Mouse (Mus musculus): ENCODE measurements around the gene Gp1ba. TPM values are rescaled to one million over a fixed set of nuclear protein-coding genes. Genes with fewer than 3 reads are reported as not detected.

Gene Gp1ba
- polyA plus RNA-seq, 1 experiment from 2014 or later = 0.22 TPM

DNA sequence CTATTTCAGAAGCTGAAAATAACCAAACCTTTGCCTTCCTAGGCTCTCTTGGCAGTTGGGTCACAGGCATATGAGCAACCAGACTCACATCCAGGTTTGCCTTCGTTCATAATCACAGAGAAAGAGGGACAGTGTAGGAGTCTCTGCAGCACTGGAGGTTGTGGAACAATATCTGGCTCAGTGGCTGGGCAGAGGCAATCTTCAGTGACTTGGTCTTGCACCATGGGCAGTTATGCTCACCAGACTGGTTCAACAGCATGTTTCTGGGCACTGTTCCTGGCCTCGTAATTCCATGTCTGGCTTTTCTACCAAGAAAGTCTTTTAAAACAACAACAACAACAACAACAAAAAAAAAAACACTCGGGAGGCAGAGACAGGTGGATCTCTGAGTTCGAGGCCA lies 3.3 kb upstream of the Gp1ba start:
- H3K4me1 ChIP-seq = no peaks in the 10 kb centered on the region
- no peak overlapping the region for H3K4me2 ChIP-seq (replicated peaks)
- WGBS = 75% methylated on average over 4 of the region's 4 CpGs
- ATAC-seq (ENCODE audit: low FRiP score, low read depth) = no peak
- H3K9me3 ChIP-seq = no peaks in the 10 kb centered on the region
- no peak overlapping the region for H3K27ac ChIP-seq
- H3K27me3 ChIP-seq = no peaks in the 10 kb centered on the region
- no peaks in the 10 kb centered on the region for H3K36me3 ChIP-seq
- no peak overlapping the region for H3K9ac ChIP-seq
- no peak overlapping the region for H3K4me3 ChIP-seq

DNA sequence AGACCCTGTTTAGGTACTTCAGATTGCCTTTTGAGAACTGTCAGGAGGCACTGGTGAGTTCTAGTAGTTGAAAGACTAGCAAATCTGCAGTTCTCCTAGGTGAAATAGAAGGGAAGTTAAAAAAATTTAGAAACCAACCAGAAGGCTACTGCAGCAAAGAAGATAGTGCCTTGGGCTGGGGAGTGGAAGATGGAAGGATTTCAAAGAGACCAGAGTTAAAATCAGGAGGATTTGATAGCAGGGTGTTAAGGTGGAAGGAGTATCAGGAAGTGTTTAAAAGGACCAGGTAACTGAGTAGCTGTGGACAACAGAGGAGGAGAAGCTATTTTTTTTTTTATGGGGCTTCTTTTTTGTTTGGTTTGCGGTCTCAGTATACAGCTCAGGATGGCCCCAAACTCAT lies 1.2 kb upstream of the Gp1ba start:
- Histone ChIP-seq H3K4me3 (no peak overlapping the region), H3K27me3 (no peaks in the 10 kb centered on the region), H3K36me3 (peaks cover 2% of the 10 kb centered on the region), H3K4me1 (no peaks in the 10 kb centered on the region), H3K27ac (no peak overlapping the region), H3K9me3 (no peaks in the 10 kb centered on the region), H3K9ac (no peak overlapping the region), H3K4me2 (replicated peaks) (no peak overlapping the region)
- WGBS = 94% methylated on average over 1 of the region's 1 CpGs
- no peak for ATAC-seq (ENCODE audit: low FRiP score, low read depth)

DNA sequence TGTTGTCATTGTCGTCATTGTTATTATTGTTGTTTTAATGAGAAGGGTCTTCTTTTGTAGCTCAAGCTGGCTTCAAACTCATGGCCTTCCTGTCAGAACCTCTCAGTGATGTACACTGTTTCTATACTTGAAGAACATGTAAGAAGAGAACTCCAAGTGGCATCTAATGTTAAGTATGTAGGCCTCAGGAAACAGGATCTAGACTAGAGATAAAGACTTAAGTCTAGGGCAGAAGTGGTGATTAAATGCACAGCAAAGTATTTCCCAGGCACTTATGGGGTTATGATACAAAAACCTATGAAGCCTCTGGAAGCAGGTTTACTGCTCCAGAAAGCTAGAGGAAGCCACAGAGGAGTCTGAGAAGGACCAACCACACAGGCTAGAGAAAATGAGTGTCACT lies 629 bp upstream of the Gp1ba start:
- no peak for ATAC-seq (ENCODE audit: low FRiP score, low read depth)
- H3K4me3 ChIP-seq = no peak overlapping the region
- 76% methylated on average over 1 of the region's 1 CpGs for WGBS

DNA sequence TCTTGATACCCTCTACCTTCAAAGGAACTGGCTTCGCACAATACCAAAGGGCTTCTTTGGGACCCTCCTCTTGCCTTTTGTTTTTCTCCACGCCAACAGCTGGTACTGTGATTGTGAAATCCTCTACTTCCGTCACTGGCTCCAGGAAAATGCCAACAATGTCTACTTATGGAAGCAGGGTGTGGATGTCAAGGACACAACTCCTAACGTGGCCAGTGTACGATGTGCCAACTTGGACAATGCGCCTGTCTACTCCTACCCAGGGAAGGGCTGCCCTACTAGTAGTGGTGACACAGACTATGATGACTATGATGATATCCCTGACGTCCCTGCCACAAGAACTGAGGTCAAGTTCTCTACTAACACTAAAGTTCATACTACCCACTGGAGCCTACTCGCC lies 1.1 kb downstream of the Gp1ba start:
- Histone ChIP-seq H3K9ac (no peak overlapping the region), H3K36me3 (peaks cover 17% of the 10 kb centered on the region), H3K27me3 (no peaks in the 10 kb centered on the region), H3K9me3 (no peaks in the 10 kb centered on the region), H3K27ac (no peak overlapping the region), H3K4me1 (no peaks in the 10 kb centered on the region; the same call in 1 of the 2 replicates), H3K4me3 (no peak overlapping the region), H3K4me2 (replicated peaks) (no peak overlapping the region)
- no peak for ATAC-seq (ENCODE audit: low FRiP score, low read depth)
- 88% methylated on average over 8 of the region's 8 CpGs for WGBS

More for the DNA sequence above, 629 bp upstream of the Gp1ba start:
- no peak overlapping the region for H3K4me2 ChIP-seq (replicated peaks)
- no peaks in the 10 kb centered on the region for H3K9me3 ChIP-seq
- no peak overlapping the region for H3K27ac ChIP-seq
- peaks cover 6% of the 10 kb centered on the region for H3K36me3 ChIP-seq
- H3K4me1 ChIP-seq = no peaks in the 10 kb centered on the region
- no peaks in the 10 kb centered on the region for H3K27me3 ChIP-seq
- H3K9ac ChIP-seq = no peak overlapping the region

DNA sequence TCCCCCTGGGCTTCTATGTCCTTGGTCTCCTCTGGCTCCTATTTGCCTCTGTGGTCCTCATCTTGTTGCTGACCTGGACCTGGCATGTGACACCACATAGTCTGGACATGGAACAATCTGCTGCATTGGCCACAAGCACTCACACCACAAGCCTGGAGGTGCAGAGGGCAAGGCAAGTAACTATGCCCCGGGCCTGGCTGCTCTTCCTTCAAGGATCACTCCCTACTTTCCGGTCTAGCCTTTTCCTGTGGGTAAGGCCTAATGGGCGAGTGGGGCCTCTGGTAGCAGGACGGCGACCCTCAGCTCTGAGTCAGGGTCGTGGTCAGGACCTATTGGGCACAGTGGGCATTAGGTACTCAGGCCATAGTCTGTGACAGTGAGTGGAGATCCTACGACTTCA lies 2.3 kb downstream of the Gp1ba start:
- no peak overlapping the region for H3K4me2 ChIP-seq (replicated peaks)
- H3K27me3 ChIP-seq = no peaks in the 10 kb centered on the region
- H3K9ac ChIP-seq = no peak overlapping the region
- H3K4me3 ChIP-seq = no peak overlapping the region
- H3K4me1 ChIP-seq = peaks cover 12% of the 10 kb centered on the region
- no peaks in the 10 kb centered on the region for H3K9me3 ChIP-seq
- 86% methylated on average over 7 of the region's 7 CpGs for WGBS
- ATAC-seq (ENCODE audit: low FRiP score, low read depth) = no peak
- H3K27ac ChIP-seq = no peak overlapping the region
- peaks cover 27% of the 10 kb centered on the region for H3K36me3 ChIP-seq

DNA sequence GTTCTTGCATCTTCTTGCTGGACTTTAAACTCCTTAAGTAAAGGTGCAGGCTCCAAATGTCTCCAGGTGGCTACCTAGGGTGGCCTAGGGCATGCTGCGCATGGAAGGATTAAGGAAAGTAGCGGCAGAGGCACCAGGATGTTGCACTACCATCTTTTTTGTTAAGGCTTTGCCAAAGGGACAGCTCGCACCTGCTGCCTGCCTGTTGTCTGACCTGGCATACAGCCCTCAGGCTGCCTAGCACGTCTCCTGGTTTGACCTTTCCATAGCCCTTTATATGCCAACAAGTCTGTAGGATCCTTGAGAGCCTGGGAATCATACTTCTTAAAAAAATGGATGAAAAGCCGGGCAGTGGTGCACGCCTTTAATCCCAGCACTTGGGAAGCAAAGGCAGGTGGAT lies 4.1 kb downstream of the Gp1ba start:
- Histone ChIP-seq H3K9ac (no peak overlapping the region), H3K9me3 (no peaks in the 10 kb centered on the region), H3K4me3 (no peak overlapping the region), H3K4me2 (replicated peaks) (no peak overlapping the region), H3K4me1 (peaks cover 15% of the 10 kb centered on the region), H3K27ac (no peak overlapping the region), H3K27me3 (no peaks in the 10 kb centered on the region), H3K36me3 (peaks cover 27% of the 10 kb centered on the region)
- ATAC-seq (ENCODE audit: low FRiP score, low read depth) = no peak
- WGBS = 96% methylated on average over 6 of the region's 6 CpGs

DNA sequence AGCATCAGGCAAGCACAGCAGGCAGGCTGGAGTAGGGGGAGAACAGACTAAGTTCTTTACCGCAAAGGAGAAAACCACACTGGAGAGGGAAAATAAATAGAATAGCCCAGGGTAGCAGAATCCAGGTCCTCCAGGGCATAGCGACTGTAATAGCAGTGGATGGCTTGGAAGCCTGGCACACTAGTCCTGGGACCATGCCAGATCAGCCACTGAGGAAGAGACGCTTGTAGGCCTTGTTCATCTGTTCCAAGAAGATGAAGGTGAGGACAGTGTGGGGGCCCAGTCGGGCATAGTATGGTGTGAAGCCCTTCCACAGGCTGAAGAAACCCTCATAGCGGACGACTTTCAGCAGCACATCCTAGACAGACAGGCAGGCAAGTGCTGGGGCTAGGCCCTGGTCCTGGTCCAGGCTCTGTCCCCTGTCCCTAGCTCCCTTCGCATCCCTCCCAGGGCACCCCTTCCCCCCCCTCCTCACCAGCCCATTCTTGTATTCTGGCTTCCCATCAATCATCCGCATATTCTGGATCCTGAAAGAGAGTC lies 5.7 kb downstream of the Gp1ba start:
- Histone ChIP-seq H3K9me3 (no peaks in the 10 kb centered on the region), H3K27ac (no peak overlapping the region), H3K4me2 (replicated peaks) (no peak overlapping the region), H3K27me3 (no peaks in the 10 kb centered on the region), H3K4me3 (no peak overlapping the region), H3K4me1 (peaks cover 31% of the 10 kb centered on the region), H3K9ac (no peak overlapping the region), H3K36me3 (peaks cover 42% of the 10 kb centered on the region)
- 97% methylated on average over 8 of the region's 8 CpGs for WGBS
- ATAC-seq (ENCODE audit: low FRiP score, low read depth) = no peak

DNA sequence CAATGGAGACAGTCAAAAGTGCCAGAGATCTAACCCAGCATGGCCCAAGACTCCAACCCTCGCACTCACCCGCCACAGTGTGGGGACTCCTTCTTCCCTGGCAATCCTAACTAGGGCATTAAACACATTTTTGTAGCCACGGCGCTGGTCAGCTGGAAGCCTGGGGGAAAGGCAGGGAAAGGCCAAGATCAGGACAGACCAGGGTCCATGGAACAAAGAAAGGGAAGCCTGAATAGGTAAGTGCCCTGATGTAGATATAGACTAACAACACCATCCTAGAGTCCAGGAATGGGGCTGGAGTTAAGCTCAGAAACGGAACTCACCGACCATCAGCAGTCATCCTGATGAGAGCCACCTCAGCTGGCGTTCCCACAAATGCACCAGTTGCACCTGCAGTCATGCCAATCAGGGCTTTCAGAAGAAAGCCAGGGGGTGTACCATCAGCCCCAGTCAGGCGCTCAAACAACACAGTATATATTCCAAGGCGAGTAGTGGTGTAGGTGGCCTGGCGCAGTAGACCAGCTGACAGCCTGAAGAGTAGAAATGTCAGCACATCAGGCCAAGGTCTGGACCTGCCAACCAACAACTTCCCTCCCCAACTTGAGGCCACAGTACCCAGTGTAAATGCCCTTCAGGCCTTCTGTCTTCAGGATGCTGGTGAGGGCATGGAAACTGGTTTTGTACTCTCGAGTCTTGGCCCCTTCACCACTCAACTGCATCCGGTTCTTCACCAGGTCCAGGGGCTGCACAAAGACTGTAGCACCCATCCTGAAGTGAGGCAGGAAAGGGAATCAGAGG lies 6.7 kb downstream of the Gp1ba start:
- H3K27ac ChIP-seq = peak overlapping the region; percentile 91
- peak overlapping the region; percentile 91 for H3K4me3 ChIP-seq
- H3K36me3 ChIP-seq = peaks cover 52% of the 10 kb centered on the region
- no peaks in the 10 kb centered on the region for H3K9me3 ChIP-seq
- peak overlapping the region; percentile 88 for H3K9ac ChIP-seq
- no peaks in the 10 kb centered on the region for H3K27me3 ChIP-seq
- H3K4me2 ChIP-seq (replicated peaks) = peak overlapping the region; percentile 77
- ATAC-seq (ENCODE audit: low FRiP score, low read depth) = no peak
- H3K4me1 ChIP-seq = peaks cover 37% of the 10 kb centered on the region
- WGBS = 90% methylated on average over 12 of the region's 12 CpGs

DNA sequence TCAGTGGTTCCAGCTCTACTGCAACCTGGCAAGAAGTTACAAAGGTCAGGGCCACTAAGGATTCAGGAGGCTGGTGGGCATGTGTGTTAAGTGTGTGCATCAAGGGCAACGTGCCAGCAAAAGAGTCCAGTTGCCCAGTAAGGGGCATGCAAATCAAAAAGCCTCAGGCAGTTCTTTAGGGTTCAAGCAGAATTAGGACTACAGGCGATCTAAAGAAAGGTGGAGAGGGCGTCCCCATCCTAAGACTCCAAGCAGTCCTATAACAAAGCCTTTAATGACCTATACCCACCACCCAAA lies 7.3 kb downstream of the Gp1ba start:
- Histone ChIP-seq H3K27me3 (no peaks in the 10 kb centered on the region), H3K27ac (peak overlapping the region; percentile 91), H3K9me3 (no peaks in the 10 kb centered on the region), H3K36me3 (peaks cover 57% of the 10 kb centered on the region), H3K4me1 (peaks cover 43% of the 10 kb centered on the region), H3K4me2 (replicated peaks) (peak overlapping the region; percentile 77), H3K9ac (peak overlapping the region; percentile 88), H3K4me3 (peak overlapping the region; percentile 91)
- 32% methylated on average over 3 of the region's 3 CpGs for WGBS
- ATAC-seq (ENCODE audit: low FRiP score, low read depth) = no peak

DNA sequence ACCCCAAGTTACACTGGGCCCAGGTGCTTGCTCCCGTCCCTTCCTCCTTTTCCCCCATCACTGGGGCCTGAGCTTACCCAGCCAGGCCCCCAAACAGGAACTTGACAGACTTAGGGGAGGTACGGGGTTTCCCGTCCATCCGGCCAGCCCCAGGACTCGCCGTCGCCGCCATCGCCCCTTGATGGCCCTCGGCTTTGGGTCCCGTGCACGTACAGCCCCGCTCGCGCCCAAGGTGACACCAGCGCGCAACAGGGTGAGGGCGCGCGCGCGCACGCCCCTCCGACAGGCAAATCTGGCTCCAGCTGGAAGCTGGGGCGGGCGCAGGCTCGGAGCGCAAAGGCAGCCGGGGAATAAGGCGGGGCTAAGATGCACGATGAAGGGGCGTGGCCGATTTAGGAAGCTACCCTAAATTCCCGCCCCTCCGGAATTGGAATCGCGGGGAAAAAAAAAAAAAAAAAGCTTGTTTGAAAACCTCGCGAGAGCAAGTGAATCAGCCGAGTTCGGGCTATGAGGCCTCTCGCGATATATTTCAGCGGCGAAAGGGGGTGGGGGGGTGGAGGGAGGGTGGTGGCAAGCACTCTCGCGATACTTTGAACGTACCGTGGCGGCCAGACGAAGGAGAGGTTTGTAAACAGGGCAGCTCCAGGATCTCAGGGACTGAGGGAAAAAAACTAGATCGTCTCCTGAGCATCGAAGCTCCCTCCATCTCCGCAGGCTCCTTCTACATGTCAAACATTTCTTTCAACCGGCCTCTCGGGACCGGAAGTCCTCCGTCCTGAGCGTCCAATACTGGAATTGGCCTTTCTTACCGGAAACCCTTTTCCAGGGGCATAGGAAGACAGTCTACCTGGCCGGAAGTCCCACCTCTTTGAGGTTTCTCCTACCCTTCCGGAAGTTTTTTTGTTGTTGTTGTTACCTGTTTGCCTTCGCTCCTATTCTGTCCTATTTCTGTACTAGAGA lies 8.0 kb downstream of the Gp1ba start, which contains the start of the genes Rnf167 and Slc25a11:
Gene Rnf167, plus strand, starts transcription at position 545 of the 960 bp plus-strand sequence.
Gene Slc25a11, minus strand, starts transcription at position 789 of the 960 bp plus-strand sequence.
- Histone ChIP-seq H3K9me3 (no peaks in the 10 kb centered on the region), H3K4me1 (peaks cover 49% of the 10 kb centered on the region), H3K36me3 (peaks cover 65% of the 10 kb centered on the region), H3K27me3 (no peaks in the 10 kb centered on the region), H3K9ac (peak within 1 kb of the TSS; percentile 92), H3K4me2 (replicated peaks) (peak within 1 kb of the TSS; percentile 99), H3K4me3 (peak within 1 kb of the TSS; percentile 91), H3K27ac (peak within 1 kb of the TSS; percentile 91)
- ATAC-seq (ENCODE audit: low FRiP score, low read depth) = peak; percentile 89
- under 1% methylated on average over 63 of the region's 63 CpGs for WGBS

DNA sequence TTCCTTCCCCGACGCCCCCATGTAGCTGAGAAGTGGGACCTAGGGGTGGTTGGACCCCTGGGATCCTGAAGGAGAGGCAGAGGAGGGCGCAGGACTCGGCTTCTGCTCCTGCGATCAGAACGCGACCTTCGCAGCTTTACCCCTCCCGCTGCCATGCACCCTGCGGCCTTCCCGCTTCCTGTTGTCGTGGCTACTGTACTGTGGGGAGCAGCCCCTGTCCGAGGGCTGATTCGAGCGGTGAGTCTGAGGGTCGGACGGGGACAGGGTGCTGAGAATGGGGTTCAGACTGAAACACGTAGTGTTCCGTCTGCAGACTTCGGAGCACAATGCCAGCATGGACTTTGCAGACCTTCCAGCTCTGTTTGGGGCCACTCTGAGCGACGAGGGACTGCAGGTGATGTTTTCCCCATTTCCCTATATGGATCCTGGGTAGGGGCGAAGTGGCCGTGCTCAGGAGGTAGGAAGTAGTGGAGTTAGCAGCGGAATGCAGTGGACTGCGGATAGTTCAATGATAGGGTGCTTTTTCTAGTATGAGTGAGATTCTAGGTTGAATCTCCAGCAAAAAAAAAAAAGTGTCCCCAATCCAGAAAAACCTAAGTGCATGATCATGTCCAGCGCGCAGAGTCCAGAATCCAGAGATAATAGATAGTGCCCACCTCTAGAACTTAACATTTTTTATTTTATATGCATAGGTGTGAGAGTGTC lies 8.9 kb downstream of the Gp1ba start:
- H3K4me3 ChIP-seq = peak overlapping the region; percentile 91
- peak overlapping the region; percentile 90 for H3K27ac ChIP-seq
- peak overlapping the region; percentile 92 for H3K9ac ChIP-seq
- 5% methylated on average over 28 of the region's 28 CpGs for WGBS
- no peaks in the 10 kb centered on the region for H3K9me3 ChIP-seq
- H3K36me3 ChIP-seq = peaks cover 71% of the 10 kb centered on the region
- peaks cover 58% of the 10 kb centered on the region for H3K4me1 ChIP-seq
- peak overlapping the region; percentile 99 for H3K4me2 ChIP-seq (replicated peaks)
- no peaks in the 10 kb centered on the region for H3K27me3 ChIP-seq
- ATAC-seq (ENCODE audit: low FRiP score, low read depth) = no peak

Data from limb, embryonic 13.5 days (tissue).